ENCODE assay signal across 16 mouse cellular contexts in genomic region chr7:67578783-67579482, GRCm38 (mm10).
DNase-seq lines count a peak whose midpoint lies in the region; ATAC-seq and TF ChIP-seq lines count a peak whose summit lies in the region.
"Had no signal": no experiment of that assay in that cellular context is flagged by ENCODE, and none has a peak within 500 bp of the region (broad histone marks: within the 10 kb centered on the region; RNA-seq: fewer than 3 reads in every experiment).

No protein-coding gene starts in this region.

- no peaks in the 10 kb centered on the region for H3K9me3 ChIP-seq in lung, embryonic 14.5 days (ENCODE audit: low read depth, low read length)
- H3K9me3 ChIP-seq in kidney, postnatal 0 days (replicated peaks; ENCODE audit: low read length): no peaks in the 10 kb centered on the region
- H3K9me3 ChIP-seq: forebrain, embryonic 12.5 days; G1E; neural tube, embryonic 13.5 days had no signal

- no peaks in the 10 kb centered on the region for H3K36me3 ChIP-seq in lung, embryonic 14.5 days (ENCODE audit: insufficient read depth)
- H3K36me3 ChIP-seq in kidney, postnatal 0 days (ENCODE audit: insufficient read depth, low read length): no peaks in the 10 kb centered on the region
- H3K36me3 ChIP-seq: forebrain, embryonic 12.5 days; G1E; neural tube, embryonic 13.5 days had no signal

- H3K4me3 ChIP-seq in lung, embryonic 14.5 days (ENCODE audit: low read depth, low read length): no peak overlapping the region
- H3K4me3 ChIP-seq in kidney, postnatal 0 days (replicated peaks; ENCODE audit: low read depth, low read length): no peak overlapping the region
- H3K4me3 ChIP-seq: forebrain, embryonic 12.5 days; neural tube, embryonic 13.5 days had no signal

- no peak overlapping the region for H3K9ac ChIP-seq in lung, embryonic 14.5 days
- no peak overlapping the region for H3K9ac ChIP-seq in kidney, postnatal 0 days (ENCODE audit: low read depth, low read length)
- H3K9ac ChIP-seq: forebrain, embryonic 12.5 days; hindbrain, embryonic 14.5 days; neural tube, embryonic 13.5 days had no signal

- ATAC-seq in lung, embryonic 14.5 days (ENCODE audit: insufficient read depth): no peak
- no peak for ATAC-seq in kidney, postnatal 0 days (replicated peaks; ENCODE audit: low FRiP score, low read depth)

- TF ChIP-seq CTCF in lung, embryonic 14.5 days (IDR thresholded peaks at IDR 0.05; ENCODE audit: low read depth): no peak
- TF ChIP-seq CTCF in kidney, postnatal 0 days (IDR thresholded peaks at IDR 0.05; ENCODE audit: low read depth): no peak

- 51% methylated on average over 7 of the region's 7 CpGs for WGBS in lung, embryonic 14.5 days
- WGBS in kidney, postnatal 0 days: 43% methylated on average over 7 of the region's 7 CpGs

- DNase-seq in heart, adult 11 months: peak; percentile 85
- no peak for DNase-seq in heart, adult 9 months (ENCODE audit: low spot score in 2 of 2)
- DNase-seq in lung, embryonic 14.5 days: peak; percentile 36
- no peak for DNase-seq in lung, postnatal 4 days
- peak; percentile 45 for DNase-seq in kidney, postnatal 0 days (ENCODE audit: low spot score)
- DNase-seq in skeletal muscle tissue, adult 2 months (ENCODE audit: low read depth, low spot score): peak; percentile 42
- DNase-seq in spleen, postnatal 14 days (ENCODE audit: low spot score in 2 of 2): no peak
- no peak for DNase-seq in thymus, postnatal 14 days
- DNase-seq: cerebellum, adult 8-10 months; embryo, embryonic 11 days; gastrocnemius, postnatal 25 days; thymus, postnatal 36 days had no signal

- H3K27me3 ChIP-seq in lung, embryonic 14.5 days (ENCODE audit: insufficient read depth, low read length): no peaks in the 10 kb centered on the region
- H3K27me3 ChIP-seq in kidney, postnatal 0 days (ENCODE audit: insufficient read depth, low read length): no peaks in the 10 kb centered on the region
- H3K27me3 ChIP-seq: forebrain, embryonic 12.5 days; neural tube, embryonic 13.5 days had no signal

- H3K4me2 ChIP-seq in lung, embryonic 14.5 days: no peak overlapping the region
- H3K4me2 ChIP-seq in kidney, postnatal 0 days (ENCODE audit: low read length): no peak overlapping the region
- H3K4me2 ChIP-seq: forebrain, embryonic 12.5 days; hindbrain, embryonic 14.5 days; neural tube, embryonic 13.5 days had no signal

- H3K27ac ChIP-seq in lung, embryonic 14.5 days (ENCODE audit: low read depth): no peak overlapping the region
- H3K27ac ChIP-seq in kidney, postnatal 0 days: peak overlapping the region; percentile 32
- H3K27ac ChIP-seq: forebrain, embryonic 12.5 days; hindbrain, embryonic 14.5 days; neural tube, embryonic 13.5 days had no signal

- no peaks in the 10 kb centered on the region for H3K4me1 ChIP-seq in lung, embryonic 14.5 days (ENCODE audit: insufficient read depth)
- H3K4me1 ChIP-seq in kidney, postnatal 0 days (replicated peaks; ENCODE audit: insufficient read depth, low read length): no peaks in the 10 kb centered on the region
- H3K4me1 ChIP-seq: forebrain, embryonic 12.5 days; neural tube, embryonic 13.5 days had no signal

Comparison
In these comparisons a context has a peak if more than half of its experiments do, and no peak if none do; other contexts are left out.
1. DNase-seq: peak in heart, adult 11 months (single experiment), lung, embryonic 14.5 days (single experiment), kidney, postnatal 0 days (single experiment) and skeletal muscle tissue, adult 2 months (single experiment); none in heart, adult 9 months (0 of 2), lung, postnatal 4 days (0 of 2), spleen, postnatal 14 days (0 of 2) and thymus, postnatal 14 days (single experiment).